In the genomic region with DNA sequence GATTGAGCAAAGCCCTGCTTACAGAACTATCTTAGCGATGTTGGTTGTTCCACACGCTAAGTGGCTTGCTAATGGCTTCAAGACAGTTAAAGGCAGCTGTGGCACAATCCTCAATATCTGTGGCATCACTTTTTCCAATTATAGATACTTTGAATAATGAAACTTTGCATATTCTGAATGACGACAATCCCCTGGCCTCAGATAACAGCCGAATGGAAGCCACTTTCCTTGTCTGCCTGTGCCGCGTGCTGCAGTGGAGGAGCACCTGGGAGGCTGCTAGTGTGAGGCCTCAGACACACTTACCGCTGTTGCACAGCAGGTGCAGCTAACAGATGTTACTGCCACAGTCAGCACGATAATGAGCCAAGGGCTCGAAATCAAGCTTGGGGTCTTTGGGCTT, we compare ENCODE assay signal across 22 mouse cellular contexts. TPM values are rescaled to one million over a fixed set of nuclear protein-coding genes. Genes with fewer than 3 reads are reported as not detected.
A peak's percentile ranks its signal among the peaks of the same experiment; 100 is the strongest.
DNase-seq lines count a peak whose midpoint lies in the region; ATAC-seq and TF ChIP-seq lines count a peak whose summit lies in the region.
"Had no signal": no experiment of that assay in that cellular context is flagged by ENCODE, and none has a peak within 500 bp of the region (broad histone marks: within the 10 kb centered on the region; RNA-seq: fewer than 3 reads in every experiment).

No protein-coding gene starts in this region.

- in situ Hi-C loops in CH12.LX (cut with MboI; ENCODE audit: low pct_ligation_motif_present, low pct_unique_long_range_greater_than_20kb, low sequenced_read_pairs), result no loop called here

- DNase-seq in heart, adult 11 months, result peak; percentile 34
- DNase-seq in heart, adult 2 months, result no peak
- DNase-seq in testis, postnatal 14 days (ENCODE audit: low spot score), result no peak
- peak; percentile 79 for DNase-seq in CH12.LX (ENCODE audit: extremely low read depth)
- DNase-seq in midbrain, embryonic 14.5 days, result no peak
- DNase-seq: adrenal gland, adult 2 months; adrenal gland, adult 8-10 months; adrenal gland, postnatal 10 days; adrenal gland, postnatal 14 days; adrenal gland, postnatal 25 days; adrenal gland, postnatal 36 days; B cell, adult 2 months; cerebellum, adult 11 months; cerebellum, adult 11-12 months; cerebellum, adult 18-20 months; cerebellum, adult 2 months had no signal

- TF ChIP-seq POLR2A in heart, adult 2 months (IDR thresholded peaks at IDR 0.05; ENCODE audit: insufficient read depth, low read depth, low read length), result no peak
- no peak for TF ChIP-seq POLR2A in testis, adult 2 months (IDR thresholded peaks at IDR 0.05; ENCODE audit: control insufficient read depth, low read depth, low read length)
- no peak for TF ChIP-seq POLR2A in CH12.LX (IDR thresholded peaks at IDR 0.05; ENCODE audit: low read depth, low read length)

- no peaks in the 10 kb centered on the region; the same call in 1 of the 2 replicates for H3K4me1 ChIP-seq in heart, adult 2 months (ENCODE audit: control insufficient read depth, insufficient read depth, low read length)
- H3K4me1 ChIP-seq in testis, adult 2 months (ENCODE audit: control insufficient read depth, insufficient read depth, low read length), result no peaks in the 10 kb centered on the region
- H3K4me1 ChIP-seq in CH12.LX (ENCODE audit: control insufficient read depth in 1 of 2, insufficient read depth in 2 of 2), result peaks cover 3 to 41% of the 10 kb centered on the region in 2 experiments; a peak in 3 of 4 replicates
- no peaks in the 10 kb centered on the region for H3K4me1 ChIP-seq in midbrain, embryonic 14.5 days (ENCODE audit: control insufficient read depth, insufficient read depth, low read length)

- TF ChIP-seq RAD21 in CH12.LX (IDR thresholded peaks at IDR 0.05; ENCODE audit: low read depth, low read length), result no peak

- intact Hi-C loops in heart, adult 2 months (cut with DNase I), result no loop called here

- no peak for ATAC-seq in midbrain, embryonic 14.5 days (ENCODE audit: low FRiP score, low TSS enrichment)
- ATAC-seq: activated CD4-positive, CD25-positive, alpha-beta regulatory T cell, adult 4 months; CD4-positive, CD25-positive, alpha-beta regulatory T cell, adult 4 months; Patski had no signal

- 92% methylated on average over 9 of the region's 9 CpGs for WGBS in heart, adult 2 months
- 95% methylated on average over 9 of the region's 9 CpGs for WGBS in midbrain, embryonic 14.5 days

- H3K4me3 ChIP-seq in heart, adult 2 months, result no peak overlapping the region
- H3K4me3 ChIP-seq in testis, adult 2 months (ENCODE audit: control insufficient read depth, low read depth, low read length), result peak overlapping the region; percentile 3
- no peak overlapping the region for H3K4me3 ChIP-seq in CH12.LX (replicated peaks in 1 of 3; ENCODE audit: low read depth in 2 of 3, low read length in 2 of 3, poor library complexity in 1 of 3)
- no peak overlapping the region for H3K4me3 ChIP-seq in midbrain, embryonic 14.5 days (replicated peaks; ENCODE audit: low read depth, low read length)

- H3K9ac ChIP-seq in heart, adult 2 months (ENCODE audit: low read depth, low read length), result no peak overlapping the region
- no peak overlapping the region for H3K9ac ChIP-seq in CH12.LX (ENCODE audit: insufficient read depth, low read depth)
- H3K9ac ChIP-seq in midbrain, embryonic 14.5 days (replicated peaks; ENCODE audit: low read length), result no peak overlapping the region

- H3K79me2 ChIP-seq in heart, adult 2 months (replicated peaks; ENCODE audit: control insufficient read depth, insufficient read depth, low read length), result peaks cover 1% of the 10 kb centered on the region; the same call in 1 of the 2 replicates
- H3K79me2 ChIP-seq in CH12.LX (replicated peaks; ENCODE audit: control insufficient read depth, extremely low read depth, insufficient read depth, poor library complexity, severe bottlenecking), result no peaks in the 10 kb centered on the region

- no peaks in the 10 kb centered on the region for H3K27me3 ChIP-seq in heart, adult 2 months (ENCODE audit: control insufficient read depth, insufficient read depth, low read length)
- H3K27me3 ChIP-seq in testis, adult 2 months (ENCODE audit: control insufficient read depth, insufficient read depth, low read length), result no peaks in the 10 kb centered on the region
- H3K27me3 ChIP-seq in CH12.LX (replicated peaks), result no peaks in the 10 kb centered on the region
- H3K27me3 ChIP-seq in midbrain, embryonic 14.5 days (ENCODE audit: control insufficient read depth, insufficient read depth, low read length), result no peaks in the 10 kb centered on the region
- H3K27me3 ChIP-seq: Patski had no signal

- no peaks in the 10 kb centered on the region for H3K9me3 ChIP-seq in CH12.LX (replicated peaks; ENCODE audit: low read length)
- no peaks in the 10 kb centered on the region for H3K9me3 ChIP-seq in midbrain, embryonic 14.5 days (ENCODE audit: control insufficient read depth, low read length)
- H3K9me3 ChIP-seq: G1E had no signal

- H3K36me3 ChIP-seq in heart, adult 2 months (ENCODE audit: control insufficient read depth, insufficient read depth, low read length), result peaks cover 3% of the 10 kb centered on the region
- H3K36me3 ChIP-seq in testis, adult 2 months (ENCODE audit: control insufficient read depth, insufficient read depth, low read length), result no peaks in the 10 kb centered on the region
- peaks cover 61 to 86% of the 10 kb centered on the region in 2 experiments for H3K36me3 ChIP-seq in CH12.LX (replicated peaks in 1 of 2; ENCODE audit: control insufficient read depth in 1 of 2, insufficient read depth in 1 of 2, low read length in 1 of 2)
- peaks cover 77% of the 10 kb centered on the region for H3K36me3 ChIP-seq in midbrain, embryonic 14.5 days (ENCODE audit: control insufficient read depth, insufficient read depth, low read length)

- no peak for TF ChIP-seq CTCF in heart, adult 2 months (IDR thresholded peaks at IDR 0.05)
- no peak for TF ChIP-seq CTCF in testis, adult 2 months (IDR thresholded peaks at IDR 0.05; ENCODE audit: control insufficient read depth, insufficient read depth, insufficient replicate concordance, low read depth, low read length)
- no peak for TF ChIP-seq CTCF in CH12.LX (conservative IDR thresholded peaks at IDR 0.05 in 1 of 2, IDR thresholded peaks at IDR 0.05 in 1 of 2; ENCODE audit: low read depth in 2 of 2, low read length in 2 of 2)

- no peak overlapping the region for H3K4me2 ChIP-seq in CH12.LX (ENCODE audit: insufficient read depth, low read depth, poor library complexity, severe bottlenecking)
- no peak overlapping the region for H3K4me2 ChIP-seq in midbrain, embryonic 14.5 days (ENCODE audit: low read length)

- H3K27ac ChIP-seq in heart, adult 2 months, result no peak overlapping the region
- H3K27ac ChIP-seq in testis, adult 2 months (ENCODE audit: control insufficient read depth, insufficient read depth, low read depth, low read length), result no peak overlapping the region
- no peak overlapping the region for H3K27ac ChIP-seq in CH12.LX (ENCODE audit: insufficient read depth, low read depth)
- H3K27ac ChIP-seq in midbrain, embryonic 14.5 days (replicated peaks; ENCODE audit: low read depth, low read length), result no peak overlapping the region

- TF ChIP-seq EP300 in heart, adult 2 months (IDR thresholded peaks at IDR 0.05; ENCODE audit: insufficient read depth, low read depth, low read length), result no peak
- TF ChIP-seq EP300 in CH12.LX (IDR thresholded peaks at IDR 0.05; ENCODE audit: low read length), result no peak

- dilution Hi-C loops in CH12.LX (cut with MboI; ENCODE audit: extremely low pct_ligation_motif_present, extremely low pct_unique_long_range_greater_than_20kb, low sequenced_read_pairs), result no loop called here

TF ChIP-seq in CH12.LX, 34 proteins besides CTCF, POLR2A, EP300 and RAD21:
- TF ChIP-seq MYC (IDR thresholded peaks at IDR 0.05; ENCODE audit: low read depth, low read length) (0 out of 2 replicates have a peak, but pooled peaks have one; percentile 23), BHLHE40 (IDR thresholded peaks at IDR 0.05; ENCODE audit: low read depth, low read length) (peak; percentile 77), NRF1 (IDR thresholded peaks at IDR 0.05; ENCODE audit: low read depth, low read length) (no peak), POLR2AphosphoS2 (IDR thresholded peaks at IDR 0.05; ENCODE audit: low read depth, low read length) (no peak), JUN (IDR thresholded peaks at IDR 0.05; ENCODE audit: insufficient read depth, low read depth, low read length) (peak; percentile 16; the same call in 1 of the 2 replicates), TCF12 (IDR thresholded peaks at IDR 0.05; ENCODE audit: low read depth, low read length) (peak; percentile 66; the same call in 1 of the 2 replicates), MXI1 (IDR thresholded peaks at IDR 0.05; ENCODE audit: low read depth, low read length) (no peak), CHD2 (IDR thresholded peaks at IDR 0.05; ENCODE audit: low read length) (no peak), MAZ (IDR thresholded peaks at IDR 0.05; ENCODE audit: low read depth, low read length) (no peak), MEF2A (IDR thresholded peaks at IDR 0.05; ENCODE audit: borderline replicate concordance, low read depth, low read length) (peak; percentile 20; the same call in 1 of the 2 replicates), ETS1 (conservative IDR thresholded peaks at IDR 0.05; ENCODE audit: low read depth, low read length) (peak; percentile 66)
TF ChIP-seq in CH12.LX: peak in this region for 6.

RNA-seq across cellular contexts. Expression of a gene that starts 5.2 kb away (rescaled TPM):
- under 1 TPM; 0.20 to 0.34 TPM for total RNA-seq in heart, adult 2 months (2021)
- polyA plus RNA-seq in heart, adult 2 months (2012; rRNA removed), result 0.49 and 0.59 TPM in 2 replicates
- polyA plus RNA-seq in testis, adult 2 months (2012; rRNA removed), result 0.72 and 1.0 TPM in 2 replicates
- total RNA-seq in CH12.LX (2012; rRNA removed), result 9.7 and 13.2 TPM in 2 replicates
- 49.2 and 50.6 TPM in 2 replicates for total RNA-seq in CH12.LX (2014; rRNA removed)
- 42.5 and 48.1 TPM in 2 replicates for polyA plus RNA-seq in CH12.LX (2012; ENCODE audit: insufficient read length, low read depth)
- not detected in 2 replicates for polyA plus RNA-seq in midbrain, embryonic 14.5 days (2014; fragmentation: Nextera tagmentation; extraction: Ambion mirVana)
- total RNA-seq: ES-E14, G1E had no signal
- polyA plus RNA-seq: G1E had no signal

RNA-seq across cellular contexts. Expression of a gene that starts 10.4 kb away (rescaled TPM):
- total RNA-seq in heart, adult 2 months (2021), result 100 to 1,000 TPM; 504 to 594 TPM
- 257 and 465 TPM in 2 replicates for polyA plus RNA-seq in heart, adult 2 months (2012; rRNA removed)
- polyA plus RNA-seq in testis, adult 2 months (2012; rRNA removed), result 22.6 and 24.0 TPM in 2 replicates
- total RNA-seq in CH12.LX (2012; rRNA removed), result 100 and 104 TPM in 2 replicates
- total RNA-seq in CH12.LX (2014; rRNA removed), result 113 and 120 TPM in 2 replicates
- 122 and 175 TPM in 2 replicates for polyA plus RNA-seq in CH12.LX (2012; ENCODE audit: insufficient read length, low read depth)
- polyA plus RNA-seq in midbrain, embryonic 14.5 days (2014; fragmentation: Nextera tagmentation; extraction: Ambion mirVana), result 81.5 and 87.7 TPM in 2 replicates

Comparison
In these comparisons a context has a peak if more than half of its experiments do, and no peak if none do; other contexts are left out.
1. DNase-seq: peak in heart, adult 11 months (single experiment) and CH12.LX (single experiment); none in heart, adult 2 months (0 of 2), testis, postnatal 14 days (single experiment) and midbrain, embryonic 14.5 days (single experiment).
2. RNA of a gene that starts 5.2 kb away (polyA plus RNA-seq): 42.5 to 48.1 TPM in CH12.LX; 0.72 to 1.0 TPM in testis, adult 2 months, 0.49 to 0.59 TPM in heart, adult 2 months and not detected in midbrain, embryonic 14.5 days; every median in the first group is over 10 times any median in the second.